Mouse (Mus musculus): ENCODE measurements at regions not wholly inside any gene's neighbourhood (a gene's known extent, or its start where the extent isn't known, plus 50 kb on each side); places are given as distances from the start of the nearest gene placed in this dataset.
A peak's percentile ranks its signal among the peaks of the same experiment; 100 is the strongest.

- DNase-seq (ENCODE audit: low read depth), result no peak
Observed at GRCm38 (mm10) chr1:177667041-177667791, 62.4 kb upstream of the 1700016C15Rik start.

DNA sequence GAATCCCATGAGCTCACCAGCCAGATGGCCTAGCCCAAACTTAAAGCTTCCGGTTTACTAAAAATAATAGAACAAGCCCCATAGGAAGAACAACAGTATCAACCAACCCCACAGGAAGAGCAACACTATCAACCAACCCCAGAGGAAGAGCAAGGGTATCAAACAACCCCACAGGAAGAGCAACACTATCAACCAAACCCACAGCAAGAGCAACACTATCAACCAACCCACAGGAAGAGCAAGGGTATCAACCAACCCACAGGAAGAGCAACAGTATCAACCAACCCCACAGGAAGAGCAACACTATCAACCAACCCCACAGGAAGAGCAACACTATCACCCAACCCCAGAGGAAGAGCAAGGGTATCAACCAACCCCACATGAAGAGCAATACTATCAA, 59.0 kb upstream of the 1700016C15Rik start:
- no peak for DNase-seq (ENCODE audit: low read depth)

GRCm38 (mm10) chr1:177676657-177677056, 53.0 kb upstream of the 1700016C15Rik start:
- DNase-seq (ENCODE audit: low read depth), result peak; percentile 20

GRCm38 (mm10) chr1:177678832-177679231, 50.8 kb upstream of the 1700016C15Rik start:
- DNase-seq (ENCODE audit: low read depth), result no peak
